Mouse (Mus musculus) left cerebral cortex, postnatal 10 days (tissue): ENCODE results near the gene Slc12a6. TPM values are rescaled to one million over a fixed set of nuclear protein-coding genes. Genes with fewer than 3 reads are reported as not detected.
"Not testable (repeated sequence)": the region's sequence is repeated elsewhere in the genome, so short reads cannot be mapped to it uniquely, and the experiment has no call there.

Source experiments
- DNase-seq, 2 experiments: peaks; one replicate each; pipeline ENCODE4 v3.0.0; 2021 to 2022; ENCODE audit warnings: low spot score in 2 of 2, mixed read lengths in 1 of 2; ENCODE audit errors: extremely low spot score in 1 of 2
- intact Hi-C: fragments of 180-260 bp; cut with DNase I; formaldehyde crosslinking; loops from one replicate; pipeline ENCODE4 v1.15.1; 2025
- total RNA-seq, 2 experiments: library from RNA; stranded (reverse); gene quantifications; 2 replicates each; pipeline ENCODE4 v1.2.3; 2021

The Slc12a6 gene
- total RNA-seq, 2 experiments from 2014 or later: 92.8 to 96.6 TPM

DNA sequence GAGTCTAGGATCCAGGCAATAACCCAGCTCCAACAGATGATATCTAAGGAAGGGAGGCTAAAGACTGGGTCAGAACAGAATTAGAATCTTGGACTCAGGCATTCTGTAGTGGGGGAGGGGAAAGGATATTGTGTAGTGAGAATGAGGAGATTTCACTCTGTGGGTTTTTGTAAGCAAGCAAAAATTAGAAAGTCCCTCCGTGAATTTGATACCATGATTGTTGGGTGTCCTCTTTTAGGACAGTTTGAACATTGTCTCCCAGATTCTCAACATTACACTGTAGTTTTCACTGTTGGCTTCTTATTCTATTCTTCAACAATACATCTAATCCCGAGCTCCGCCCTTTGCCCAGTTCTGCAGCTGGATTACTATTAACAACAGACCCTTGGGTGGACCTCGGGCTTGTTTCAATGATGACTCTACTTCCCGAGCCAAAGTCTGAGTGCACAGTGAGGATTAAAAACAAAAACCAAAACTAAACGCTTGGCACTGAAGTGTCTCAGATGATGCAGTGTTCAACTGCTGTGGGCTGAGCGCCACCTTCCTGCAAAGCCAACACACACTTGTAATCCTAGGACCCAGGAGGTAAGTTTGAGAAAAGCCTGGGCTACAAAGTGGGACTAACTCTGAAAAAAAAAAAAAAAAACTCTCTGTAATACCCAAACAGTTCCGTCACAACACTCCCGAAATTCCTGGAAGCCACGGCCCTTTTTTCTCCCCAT is 6.2 kb upstream of the Slc12a6 start, which contains the start of gene Nutm1:
Gene Nutm1 (minus strand): TSS at position 51 of the 722 bp plus-strand sequence.
- intact Hi-C loops: no loop called here
- DNase-seq: no peak

- DNase-seq: peak; percentile 86 to 88
- intact Hi-C loops: loop anchor here (2.0 to 10.0 kb wide), 2 partner anchors 77 to 223 kb away; partner anchors contain the start of gene Chrm5
These were observed 3.6 kb upstream of the Slc12a6 start, which contains the start of gene Nop10 for GRCm38 (mm10) chr2:112261748-112262653. TSS of gene Nop10 (plus strand) at chr2:112261926.

DNA sequence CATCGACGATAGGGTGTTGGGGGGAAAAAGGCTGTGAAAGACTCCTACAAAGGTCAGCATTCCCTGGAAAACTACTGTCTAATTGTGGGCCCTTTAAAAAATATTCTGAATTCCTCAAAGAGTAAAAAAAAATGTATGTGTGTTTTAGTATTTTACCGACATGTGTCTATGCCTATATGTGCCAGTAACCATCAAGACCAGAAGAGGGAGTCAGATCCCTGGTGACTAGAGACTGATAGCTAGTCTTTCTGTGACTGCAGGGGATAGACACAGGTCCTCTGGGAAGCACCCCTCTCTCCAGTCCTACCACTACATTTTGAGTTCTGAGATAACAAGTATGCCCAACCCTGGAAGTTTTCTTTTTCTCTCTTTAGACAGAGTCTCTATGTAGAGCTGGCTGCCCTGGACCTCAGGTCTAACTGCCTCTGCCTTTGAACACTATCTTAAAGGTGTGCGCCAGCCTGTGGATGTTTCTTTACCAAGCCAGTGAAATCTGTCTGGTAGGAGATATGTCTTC is 2.8 kb upstream of the Slc12a6 start:
- no peak for DNase-seq
- intact Hi-C loops: loop anchor here (2.0 to 10.0 kb wide), 2 partner anchors 76 to 222 kb away; partner anchors contain the start of gene Chrm5

DNA sequence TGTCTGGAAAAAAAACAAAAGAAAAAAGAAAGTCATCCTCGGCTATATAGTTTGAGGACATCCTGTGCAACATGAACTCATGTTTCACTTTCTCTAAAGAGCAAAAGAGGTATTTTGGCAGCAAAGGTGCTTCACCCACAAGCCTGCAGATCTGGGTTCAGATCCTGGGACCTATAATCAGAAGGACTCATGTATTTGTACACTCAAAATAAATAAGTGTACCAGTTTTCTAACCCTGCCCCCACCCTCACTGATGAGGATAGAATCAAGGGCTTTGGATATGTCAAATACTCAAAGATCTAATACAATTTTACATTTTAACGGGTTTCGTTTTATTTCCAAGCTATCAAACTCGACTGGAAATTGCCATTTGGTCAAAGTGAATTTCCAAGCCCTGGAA is 1.3 kb upstream of the Slc12a6 start:
- intact Hi-C loops: loop anchor here (10.0 kb wide), 1 partner anchor 220 kb away; the partner anchor contains the start of gene Chrm5
- no peak for DNase-seq

GRCm38 (mm10) chr2:112266242-112266592 is 592 bp downstream of the Slc12a6 start, which contains the start of gene Gm21985:
TSS of gene Gm21985 (plus strand) at chr2:112266314.
- intact Hi-C loops: loop anchor here (5.0 to 10.0 kb wide), 2 partner anchors 101 to 219 kb away; partner anchors contain the start of genes Chrm5 and Emc4
- peak; percentile 46 to 82 for DNase-seq

GRCm38 (mm10) chr2:112266780-112267179 is 1.2 kb downstream of the Slc12a6 start:
- DNase-seq: no peak
- intact Hi-C loops: loop anchor here (5.0 to 10.0 kb wide), 2 partner anchors 101 to 218 kb away; partner anchors contain the start of genes Chrm5 and Emc4

DNA sequence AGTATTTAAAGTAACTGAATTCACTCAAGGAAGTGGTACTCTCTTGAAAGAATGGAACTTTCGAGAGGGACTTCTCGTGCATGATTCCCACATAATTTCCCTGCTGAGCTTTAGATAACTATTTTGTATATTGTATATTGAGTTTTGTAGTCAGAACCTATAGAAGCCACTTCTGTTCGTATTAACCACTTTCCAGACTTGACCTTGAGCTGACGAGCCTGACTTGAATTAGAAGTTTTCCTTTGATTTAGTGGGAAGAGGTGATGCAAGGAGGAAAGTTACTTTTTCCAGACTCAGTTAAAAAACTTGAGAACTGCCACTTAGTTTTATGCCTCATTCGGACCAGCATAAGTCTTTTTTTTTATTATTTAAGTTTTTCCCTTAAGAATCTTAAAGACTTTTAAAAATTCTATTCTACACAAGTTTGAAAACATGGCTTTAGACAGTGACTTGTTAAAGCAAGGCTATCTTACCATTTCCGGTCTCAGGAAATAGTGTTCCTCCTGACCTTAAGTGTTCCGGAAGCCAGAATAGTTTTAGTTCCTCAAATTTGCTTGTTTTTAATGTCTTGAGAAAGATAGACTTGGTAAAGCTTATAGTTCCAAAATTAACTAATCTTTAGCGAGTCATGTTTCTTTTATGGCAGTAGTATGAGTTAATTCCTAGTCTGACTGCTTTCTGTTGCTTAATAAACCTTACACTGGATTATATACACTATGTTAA is 2.1 kb downstream of the Slc12a6 start:
- no peak for DNase-seq
- intact Hi-C loops: loop anchor here (5.0 to 10.0 kb wide), 2 partner anchors 100 to 217 kb away; partner anchors contain the start of genes Chrm5 and Emc4

DNA sequence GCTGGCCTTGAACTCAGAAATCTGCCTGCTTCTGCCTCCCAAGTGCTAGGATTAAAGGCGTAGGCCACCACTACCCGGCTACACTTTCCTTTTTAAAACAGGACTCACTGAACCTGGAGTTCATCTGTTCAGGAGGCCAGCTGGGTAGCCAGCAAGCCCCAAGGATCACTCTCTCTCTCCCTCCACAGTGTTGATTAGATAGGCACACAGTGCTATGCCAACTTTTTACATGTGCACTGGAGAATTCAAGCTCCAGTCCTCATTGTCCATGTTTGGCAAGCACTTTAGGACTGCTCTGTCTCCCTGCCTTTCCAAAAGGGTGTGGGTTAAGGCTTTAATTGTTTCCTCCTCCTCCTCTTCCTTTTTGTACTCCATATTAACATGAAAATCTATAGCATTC is 4.4 kb downstream of the Slc12a6 start:
- intact Hi-C loops: no loop called here
- no peak for DNase-seq

DNA sequence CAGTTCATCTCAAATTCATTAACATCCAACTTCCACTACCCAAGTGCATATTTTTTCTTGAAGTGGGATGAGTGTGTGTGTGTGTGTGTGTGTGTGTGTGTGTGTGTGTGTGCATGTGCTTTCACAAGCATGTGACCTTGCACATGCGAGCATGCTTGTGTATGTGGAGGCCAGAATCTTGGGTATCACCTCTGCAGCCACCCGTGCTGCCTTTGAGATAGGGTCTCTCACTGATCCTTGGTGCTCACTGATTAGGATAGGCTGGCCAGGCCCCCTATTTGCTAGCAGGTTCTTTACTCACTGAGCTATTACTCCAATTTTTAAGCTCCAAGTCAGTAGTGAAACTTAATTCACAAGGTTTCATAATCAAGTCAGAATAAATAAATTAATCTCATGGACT is 7.3 kb downstream of the Slc12a6 start:
- DNase-seq: no peak
- intact Hi-C loops: no loop called here

GRCm38 (mm10) chr2:112273474-112273873 is 7.8 kb downstream of the Slc12a6 start:
- intact Hi-C loops: no loop called here
- no peak for DNase-seq

DNA sequence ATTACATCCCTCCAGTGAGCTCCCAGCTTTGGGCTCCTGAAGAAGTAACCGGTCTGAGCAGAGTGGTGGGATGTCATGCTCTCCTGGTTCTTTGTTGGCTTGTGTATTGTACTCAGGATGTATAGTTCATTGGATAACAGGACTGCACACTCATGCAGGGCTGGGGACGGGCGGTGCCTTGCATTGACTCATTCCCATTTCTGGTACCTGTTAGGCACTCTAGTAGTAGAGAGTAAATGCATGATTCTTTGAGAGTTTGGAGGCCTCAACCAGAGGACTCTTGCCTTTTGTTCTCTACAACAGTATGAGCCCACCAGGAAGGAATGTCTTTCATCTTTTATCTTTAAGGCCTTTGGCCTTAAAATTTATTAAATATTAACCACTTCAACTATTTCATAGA is 11.2 kb downstream of the Slc12a6 start:
- intact Hi-C loops: no loop called here
- DNase-seq: no peak

- intact Hi-C loops: no loop called here
- DNase-seq: no peak
These were observed 17.2 kb downstream of the Slc12a6 start for GRCm38 (mm10) chr2:112282846-112283245.

- intact Hi-C loops: no loop called here
- DNase-seq: peak in 1 of 2 experiments; percentile 64
These were observed 18.9 kb downstream of the Slc12a6 start for GRCm38 (mm10) chr2:112284363-112285030.

- intact Hi-C loops: no loop called here
- no peak for DNase-seq
These were observed 19.4 kb downstream of the Slc12a6 start for GRCm38 (mm10) chr2:112285031-112285390.

- intact Hi-C loops, DNase-seq: not testable (repeated sequence)
These were observed 20.4 kb downstream of the Slc12a6 start for GRCm38 (mm10) chr2:112286062-112286461.

GRCm38 (mm10) chr2:112287059-112287458 is 21.4 kb downstream of the Slc12a6 start:
- DNase-seq: no peak
- intact Hi-C loops: no loop called here

GRCm38 (mm10) chr2:112289507-112289906 is 23.9 kb downstream of the Slc12a6 start:
- intact Hi-C loops: no loop called here
- no peak for DNase-seq

DNA sequence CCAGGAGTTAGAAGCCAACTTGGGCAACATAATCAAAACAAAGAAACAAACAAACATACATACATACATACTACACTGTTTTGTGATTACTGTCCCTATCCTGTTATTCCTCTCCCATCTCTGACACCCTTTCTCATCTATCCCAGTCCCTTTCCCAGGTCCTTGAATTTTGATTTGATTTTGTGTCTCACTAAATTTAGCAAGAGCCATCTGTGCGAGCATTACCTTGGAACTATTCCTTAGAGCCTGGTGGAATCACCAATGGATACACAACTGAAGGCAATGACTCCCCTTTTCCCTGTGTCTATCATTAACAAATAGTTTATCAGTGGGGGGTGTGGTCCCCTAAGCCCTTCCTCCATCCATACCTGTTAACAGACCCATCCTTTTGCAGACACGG is 27.2 kb downstream of the Slc12a6 start:
- intact Hi-C loops: no loop called here
- no peak for DNase-seq
